Comparison of ENCODE assay signal across 8 mouse cellular contexts in genomic region chr11:69513840-69514239, GRCm38 (mm10). TPM values are rescaled to one million over a fixed set of nuclear protein-coding genes. Genes with fewer than 3 reads are reported as not detected.
A peak's percentile ranks its signal among the peaks of the same experiment; 100 is the strongest.
DNase-seq lines count a peak whose midpoint lies in the region; TF ChIP-seq lines count a peak whose summit lies in the region.

No protein-coding gene starts in this region.

- DNase-seq in spleen, adult 2 months (ENCODE audit: low read depth in 1 of 2, low spot score in 2 of 2) = peak; percentile 25 to 45
- no peak for DNase-seq in spleen, adult 12 weeks (ENCODE audit: low spot score)
- peak; percentile 14 for DNase-seq in adrenal gland, adult 8-10 months
- DNase-seq in embryo, embryonic 9.5 days (ENCODE audit: extremely low spot score) = peak; percentile 58
- DNase-seq in heart, postnatal 4 days = peak; percentile 75
- peak; percentile 72 for DNase-seq in limb, embryonic 10.5 days (ENCODE audit: low spot score)
- peak; percentile 82 for DNase-seq in naive thymus-derived CD4-positive, alpha-beta T cell, adult 2 months (ENCODE audit: low read depth)
- peak; percentile 68 for DNase-seq in thymus, postnatal 0 days (ENCODE audit: low spot score)

- no peaks in the 10 kb centered on the region for H3K4me1 ChIP-seq in spleen, adult 2 months (ENCODE audit: control insufficient read depth, insufficient read depth, insufficient read length)
- peaks cover 27% of the 10 kb centered on the region for H3K4me1 ChIP-seq in limb, embryonic 10.5 days

- H3K4me3 ChIP-seq in spleen, adult 2 months (ENCODE audit: extremely low read depth, insufficient read depth, insufficient read length) = no peak overlapping the region
- no peak overlapping the region for H3K4me3 ChIP-seq in limb, embryonic 10.5 days

- H3K9me3 ChIP-seq in limb, embryonic 10.5 days (replicated peaks) = no peaks in the 10 kb centered on the region

- TF ChIP-seq CTCF in spleen, adult 2 months (IDR thresholded peaks at IDR 0.05; ENCODE audit: extremely low read depth, insufficient read depth, insufficient read length, insufficient replicate concordance) = peak; percentile 52; the same call in 1 of the 2 replicates

- TF ChIP-seq POLR2A in spleen, adult 2 months (IDR thresholded peaks at IDR 0.05; ENCODE audit: low read depth, low read length) = no peak

- no peaks in the 10 kb centered on the region for H3K27me3 ChIP-seq in spleen, adult 2 months (ENCODE audit: control insufficient read depth, insufficient read depth, low read length)
- H3K27me3 ChIP-seq in limb, embryonic 10.5 days (ENCODE audit: low read depth, poor library complexity, severe bottlenecking) = 0 out of 2 replicates have a peak, but pooled peaks cover 7% of the 10 kb centered on the region

- no peak overlapping the region for H3K27ac ChIP-seq in spleen, adult 2 months (ENCODE audit: insufficient read depth, low read length)
- H3K27ac ChIP-seq in limb, embryonic 10.5 days = no peak overlapping the region

- H3K36me3 ChIP-seq in spleen, adult 2 months (ENCODE audit: control insufficient read depth, insufficient read depth, low read length) = no peaks in the 10 kb centered on the region
- no peaks in the 10 kb centered on the region for H3K36me3 ChIP-seq in limb, embryonic 10.5 days

- 8% methylated on average over 6 of the region's 6 CpGs for WGBS in spleen, adult 2 months
- 12% methylated on average over 6 of the region's 6 CpGs for WGBS in limb, embryonic 10.5 days

RNA-seq across cellular contexts. Expression of gene Dnah2, which starts 35.1 kb away (rescaled TPM):
- polyA plus RNA-seq in spleen, adult 2 months (2012; rRNA removed) = 0.29 and 0.31 TPM in 2 replicates
- 1 to 10 TPM in 1 of 4 experiments, under 1 TPM in 3; 0.14 to 1.0 (median 0.70) TPM for total RNA-seq in adrenal gland, adult 8-10 months (2022)
- total RNA-seq in heart, postnatal 4 days (2021) = under 1 TPM; 0.20 to 0.50 TPM
- 1.0 and 1.3 TPM in 2 replicates for polyA plus RNA-seq in limb, embryonic 10.5 days (2016; fragmentation: Nextera tagmentation; extraction: Ambion mirVana)
- 0.12 and 0.20 TPM in 2 replicates for polyA plus RNA-seq in thymus, postnatal 0 days (2015; fragmentation: Nextera tagmentation; extraction: Ambion mirVana)

RNA-seq across cellular contexts. Expression of gene Efnb3, which starts 46.2 kb away (rescaled TPM):
- 1.1 and 1.2 TPM in 2 replicates for polyA plus RNA-seq in spleen, adult 2 months (2012; rRNA removed)
- total RNA-seq in adrenal gland, adult 8-10 months (2022) = under 1 TPM; 0.77 to 0.86 (median 0.81) TPM
- total RNA-seq in heart, postnatal 4 days (2021) = 100 to 1,000 TPM in 1 of 2 experiments, 10 to 100 TPM in 1; 98.5 to 117 TPM
- polyA plus RNA-seq in limb, embryonic 10.5 days (2016; fragmentation: Nextera tagmentation; extraction: Ambion mirVana) = 44.2 and 55.2 TPM in 2 replicates
- polyA plus RNA-seq in thymus, postnatal 0 days (2015; fragmentation: Nextera tagmentation; extraction: Ambion mirVana) = 0.61 and 0.77 TPM in 2 replicates

Comparison
In these comparisons a context has a peak if more than half of its experiments do, and no peak if none do; other contexts are left out.
1. RNA of gene Efnb3, which starts 46.2 kb away (polyA plus RNA-seq): 44.2 to 55.2 TPM in limb, embryonic 10.5 days; 1.1 to 1.2 TPM in spleen, adult 2 months and 0.61 to 0.77 TPM in thymus, postnatal 0 days; every median in the first group is over 10 times any median in the second.